Mouse (Mus musculus) brain, adult 10 weeks (tissue): ENCODE measurements around the gene Ppm1b. TPM values are rescaled to one million over a fixed set of nuclear protein-coding genes. Genes with fewer than 3 reads are reported as not detected.

Source experiments
- polyA plus RNA-seq: library from polyadenylated mRNA; stranded (reverse); fragments of 350-450 nt; fragmentation: Illumina TruSeq; extraction: RNeasy Lipid Tissue Mini Kit (QIAGEN cat#74804); gene quantifications from one replicate; pipeline ENCODE4 v1.2.3, GENCODE M21; 2015; ENCODE audit warnings: low read depth, low replicate concordance

Gene Ppm1b
- polyA plus RNA-seq: 108 TPM

GRCm38 (mm10) chr17:84956441-84956840, at the start of gene Ppm1b:
Ppm1b (plus strand) TSS chr17:84956741.

GRCm38 (mm10) chr17:85028093-85028739, 71.7 kb downstream of the Ppm1b start, which contains the start of gene Slc3a1:
Slc3a1 (plus strand) TSS chr17:85028376.

Other genes starting within 250 kb of the Ppm1b start
- gene Lrpprc, start 166.0 kb upstream of the Ppm1b start, polyA plus RNA-seq: 34.4 TPM
- gene Slc3a1, start 71.6 kb downstream of the Ppm1b start, polyA plus RNA-seq: not detected
- gene Prepl, start 133.5 kb downstream of the Ppm1b start, polyA plus RNA-seq: 301 TPM
- 12.6 TPM for gene Camkmt, start 133.8 kb downstream of the Ppm1b start, polyA plus RNA-seq